Mouse (Mus musculus): ENCODE results near the gene Gm27235.
"Not testable (repeated sequence)": the region's sequence is repeated elsewhere in the genome, so short reads cannot be mapped to it uniquely, and the experiment has no call there.

Gm27235 gene

DNA sequence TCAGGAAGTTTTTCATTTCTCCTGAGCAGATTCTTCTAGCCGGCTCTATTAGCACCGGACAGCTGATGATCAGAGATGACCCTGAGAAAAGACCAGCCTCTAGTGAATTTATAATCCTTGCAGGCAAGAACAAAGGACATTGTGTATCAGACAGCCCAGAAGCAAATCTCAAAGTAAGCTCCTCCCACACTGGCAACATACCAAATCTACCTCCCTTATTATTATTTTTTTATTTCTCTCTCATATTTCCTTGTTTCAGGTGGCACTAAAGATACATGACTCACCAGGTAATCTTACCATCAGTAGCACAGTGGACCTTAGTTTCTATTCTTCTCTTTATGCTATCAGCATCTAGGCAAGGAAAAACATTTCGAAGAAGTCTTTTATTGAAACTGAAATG is at the start of gene Gm27235, which contains the start of gene D730048I06Rik:
Gene Gm27235, minus strand, starts transcription at position 101 of the 400 bp plus-strand sequence.
Gene D730048I06Rik, minus strand, starts transcription at position 112 of the 400 bp plus-strand sequence.
- DNase-seq, result no peak

DNA sequence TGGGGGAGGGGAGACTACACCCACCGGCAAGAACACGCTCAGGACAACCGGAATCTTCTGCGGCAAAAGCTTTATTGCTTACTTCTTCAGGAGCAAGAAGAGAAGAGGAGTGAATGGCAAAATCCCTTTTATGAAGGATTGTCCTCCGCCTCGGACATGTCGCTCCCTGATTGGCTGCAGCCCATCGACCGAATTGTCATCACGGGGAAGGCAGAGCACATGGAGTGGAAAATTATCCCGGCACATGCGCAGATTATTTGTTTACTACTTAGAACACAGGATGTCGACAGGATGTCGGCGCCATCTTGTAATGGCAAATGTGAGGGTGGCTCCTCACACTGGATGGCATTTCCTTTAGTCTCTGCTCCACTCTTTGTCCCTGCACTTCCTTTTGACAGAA is 28.0 kb upstream of the Gm27235 start:
- not testable (repeated sequence) for DNase-seq

DNA sequence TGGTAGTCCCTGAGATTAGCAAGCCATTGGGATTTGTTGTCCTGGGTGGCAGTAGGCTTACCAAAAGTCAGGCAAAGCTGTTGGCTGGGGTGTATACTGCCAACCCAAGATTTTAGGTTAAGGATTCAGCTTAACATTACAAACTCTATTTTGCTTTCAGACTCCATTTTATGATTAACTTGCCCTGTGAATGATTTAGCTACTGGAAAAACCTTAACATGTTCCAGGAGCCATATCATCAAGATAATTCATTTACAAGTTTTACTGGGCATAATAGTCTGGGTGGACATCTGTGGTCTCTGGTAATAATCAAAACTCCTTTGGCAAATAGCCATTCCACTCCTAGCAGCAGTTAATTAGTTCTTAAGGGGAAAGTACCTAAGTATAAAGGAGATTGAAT is 8.2 kb upstream of the Gm27235 start:
- DNase-seq, result no peak

DNA sequence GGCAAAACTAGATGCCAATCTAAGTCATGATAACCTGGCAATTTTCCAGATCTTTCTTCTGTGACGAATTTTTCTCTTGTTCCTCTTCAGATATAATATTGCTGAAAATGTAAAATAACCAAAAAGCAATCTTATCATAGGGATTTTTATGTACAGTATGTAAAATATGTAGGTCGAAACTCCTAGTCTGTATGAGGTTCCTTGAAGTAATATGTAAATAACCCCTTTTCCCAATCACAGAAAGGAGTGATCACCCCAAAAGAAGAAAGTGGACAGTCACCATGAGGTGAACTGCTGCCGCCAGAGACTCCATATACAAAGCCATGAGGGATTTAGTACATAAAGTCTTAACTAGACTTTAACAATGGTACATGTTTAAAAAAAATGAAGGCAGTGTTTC is 11.9 kb downstream of the Gm27235 start, which contains the start of gene Gm17727:
Gene Gm17727, minus strand, starts transcription at position 101 of the 400 bp plus-strand sequence.
- DNase-seq, result no peak

DNA sequence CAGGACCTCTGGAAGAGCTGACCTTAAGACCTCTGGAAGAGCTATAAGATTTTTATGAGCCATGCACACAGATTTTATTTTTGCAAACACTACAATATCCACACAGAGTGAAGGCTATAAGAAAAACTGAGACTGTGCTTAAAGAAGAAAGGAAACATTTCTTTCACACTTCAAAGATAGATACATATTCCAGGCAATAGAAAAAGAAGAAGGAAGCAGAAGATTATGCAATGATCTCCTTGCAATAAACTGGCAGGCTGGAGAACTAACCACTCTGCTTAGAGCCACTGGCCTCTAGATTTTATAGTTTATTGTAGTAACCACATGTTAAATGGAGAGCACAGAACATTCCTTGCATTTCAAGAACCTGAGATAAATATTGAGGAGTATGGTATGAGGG is 33.1 kb downstream of the Gm27235 start:
- DNase-seq, result no peak

DNA sequence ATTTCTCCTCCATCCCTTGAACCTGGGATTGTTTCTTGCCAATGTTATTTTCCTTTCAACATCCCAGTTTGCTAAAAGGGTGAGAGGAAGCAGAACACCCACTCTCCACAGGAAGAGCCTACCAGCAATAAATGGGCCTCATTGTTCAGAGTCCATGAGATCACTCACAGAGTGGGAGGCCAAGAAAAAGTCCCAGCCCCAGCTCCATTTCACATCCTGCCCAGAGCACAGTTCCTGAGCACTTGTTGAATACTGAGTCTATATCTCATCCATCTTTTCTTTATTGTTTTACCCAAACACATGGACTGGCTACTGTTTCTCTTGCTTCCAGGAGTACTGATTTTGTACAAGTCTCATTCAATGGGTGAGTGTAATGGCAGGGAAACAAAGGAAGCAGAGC is 49.2 kb downstream of the Gm27235 start, which contains the start of gene Gm17677:
Gene Gm17677, plus strand, starts transcription at position 301 of the 400 bp plus-strand sequence.
- no peak for DNase-seq
